Mouse (Mus musculus) A20 (cell line): Measurements from ENCODE around the gene Orm2.
A peak's percentile ranks its signal among the peaks of the same experiment; 100 is the strongest.

Experiments used
- DNase-seq: peaks from one replicate; pipeline ENCODE4 v3.0.0-alpha.2; 2011; ENCODE audit warnings: low read depth, low spot score

The Orm2 gene

GRCm38 (mm10) chr4:63405051-63405450, 42.8 kb downstream of the Orm2 start:
- peak; percentile 89 for DNase-seq

GRCm38 (mm10) chr4:63405683-63406082, 43.4 kb downstream of the Orm2 start:
- DNase-seq, result no peak

- no peak for DNase-seq
Measured at GRCm38 (mm10) chr4:63408247-63408646, 46.0 kb downstream of the Orm2 start.

GRCm38 (mm10) chr4:63408649-63409048, 46.4 kb downstream of the Orm2 start:
- peak; percentile 86 for DNase-seq

GRCm38 (mm10) chr4:63409317-63409907, 47.2 kb downstream of the Orm2 start:
- DNase-seq, result peak; percentile 68

- DNase-seq, result peak; percentile 92
Measured at GRCm38 (mm10) chr4:63409908-63410582, 47.8 kb downstream of the Orm2 start.

GRCm38 (mm10) chr4:63410583-63410934, 48.3 kb downstream of the Orm2 start:
- DNase-seq, result peak; percentile 98

GRCm38 (mm10) chr4:63411222-63411621, 49.0 kb downstream of the Orm2 start:
- DNase-seq, result peak; percentile 41

- no peak for DNase-seq
Measured at GRCm38 (mm10) chr4:63414951-63415350, 52.7 kb downstream of the Orm2 start.
